Mouse (Mus musculus): ENCODE results near the gene Glmp.
"Not testable (repeated sequence)": the region's sequence is repeated elsewhere in the genome, so short reads cannot be mapped to it uniquely, and the experiment has no call there.

Glmp gene

DNA sequence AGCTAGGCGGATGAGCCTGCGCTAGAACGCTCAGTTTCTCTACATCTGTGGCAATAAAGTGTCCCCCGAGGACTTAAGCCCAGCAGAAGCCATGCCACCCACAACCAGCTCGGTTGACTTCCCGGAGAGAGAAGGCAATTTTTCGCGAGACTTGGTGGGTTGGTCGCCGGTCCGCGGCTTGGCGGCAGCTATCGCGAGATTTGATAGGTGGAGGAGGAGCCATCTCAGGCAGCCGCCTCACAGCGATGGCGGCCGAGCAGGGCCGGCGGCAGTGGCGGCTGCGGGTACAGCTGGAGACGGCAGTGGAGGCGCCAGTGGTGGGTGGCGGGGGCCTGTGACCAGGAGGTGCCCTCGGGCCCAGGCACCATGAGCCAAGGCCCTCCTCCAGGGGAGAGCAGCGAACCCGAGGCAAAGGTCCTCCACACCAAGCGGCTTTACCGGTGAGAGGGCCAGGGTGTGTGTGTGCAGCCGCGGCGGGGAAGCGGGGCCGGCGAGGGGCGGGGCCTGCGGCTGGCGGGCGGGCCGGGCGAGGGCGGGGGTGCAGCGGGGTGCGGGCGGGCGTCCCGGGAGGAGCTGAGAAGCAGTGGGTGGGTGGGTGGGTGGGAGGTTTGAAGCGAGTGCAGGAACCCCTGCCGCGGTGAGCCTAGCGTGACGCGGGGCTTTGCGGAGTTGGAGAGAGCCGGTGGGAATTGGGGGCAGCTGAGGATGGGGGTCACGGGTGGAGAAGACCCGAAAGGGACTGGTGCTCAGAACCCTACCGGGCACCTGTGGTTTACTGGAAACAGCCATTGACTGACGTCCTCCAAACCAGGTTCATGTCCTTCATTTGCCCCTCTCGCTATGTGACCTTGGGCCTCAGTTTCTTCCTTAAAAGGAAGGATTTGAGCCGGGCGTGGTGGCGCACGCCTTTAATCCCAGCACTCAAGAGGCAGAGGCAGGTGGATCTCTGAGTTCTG is 11.5 kb downstream of the Glmp start, which contains the start of the genes Tmem79 and Smg5:
Gene Tmem79, minus strand, starts transcription at position 91 of the 956 bp plus-strand sequence.
Gene Smg5, plus strand, starts transcription at position 203 of the 956 bp plus-strand sequence.
- DNase-seq (ENCODE audit: low read depth), result peak; percentile 89

DNA sequence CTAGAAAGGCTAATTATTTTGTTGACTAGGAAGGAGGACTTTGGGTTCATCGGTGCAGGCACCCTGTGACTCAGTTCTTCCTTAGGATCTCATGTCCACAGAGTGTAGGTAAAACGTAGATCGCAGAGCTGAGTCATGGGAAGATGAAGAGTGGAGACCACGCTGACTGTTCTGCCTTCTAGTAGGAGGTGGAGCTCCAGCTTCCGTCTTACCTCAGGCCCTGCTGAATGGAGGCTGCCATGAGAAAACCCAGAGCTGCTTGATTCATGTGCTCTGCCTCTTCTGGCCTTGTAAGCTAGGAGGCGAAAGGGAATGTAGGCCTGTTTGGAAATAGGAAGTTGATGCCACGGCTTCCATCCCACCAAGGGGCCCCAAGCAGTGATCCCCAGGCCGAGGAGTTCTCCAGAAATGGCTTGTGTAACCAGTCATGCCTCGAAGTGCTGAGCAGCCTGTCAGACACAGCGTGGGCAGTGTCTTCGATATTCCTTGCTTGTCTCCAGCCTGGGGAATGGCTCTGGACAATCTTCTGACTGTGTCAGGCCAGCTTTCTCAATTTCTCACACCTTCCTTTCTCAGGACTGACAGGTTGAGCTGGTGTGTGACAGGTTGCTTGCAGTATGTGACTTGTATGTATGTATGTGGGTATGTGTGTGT is 12.7 kb downstream of the Glmp start:
- no peak for DNase-seq (ENCODE audit: low read depth)

DNA sequence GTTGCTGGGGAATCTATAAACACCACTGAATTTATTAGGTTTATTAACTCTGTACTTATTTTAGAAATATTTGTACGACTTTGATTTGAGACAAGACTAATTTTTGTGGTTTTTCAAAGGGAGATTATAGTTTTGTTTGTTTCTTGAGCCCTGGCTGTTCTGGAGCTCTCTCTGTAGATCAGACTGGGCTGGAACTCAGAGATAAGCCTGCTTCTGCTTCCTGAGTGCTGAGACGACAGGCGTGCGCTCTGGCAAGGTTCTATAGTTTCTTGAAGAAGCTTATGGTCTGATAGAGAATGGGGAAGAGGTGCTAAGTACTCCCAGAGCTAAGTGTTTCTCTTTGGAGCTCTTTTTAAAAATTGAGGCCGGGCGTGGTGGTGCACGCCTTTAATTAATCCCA is 13.5 kb downstream of the Glmp start:
- DNase-seq (ENCODE audit: low read depth), result peak; percentile 54

DNA sequence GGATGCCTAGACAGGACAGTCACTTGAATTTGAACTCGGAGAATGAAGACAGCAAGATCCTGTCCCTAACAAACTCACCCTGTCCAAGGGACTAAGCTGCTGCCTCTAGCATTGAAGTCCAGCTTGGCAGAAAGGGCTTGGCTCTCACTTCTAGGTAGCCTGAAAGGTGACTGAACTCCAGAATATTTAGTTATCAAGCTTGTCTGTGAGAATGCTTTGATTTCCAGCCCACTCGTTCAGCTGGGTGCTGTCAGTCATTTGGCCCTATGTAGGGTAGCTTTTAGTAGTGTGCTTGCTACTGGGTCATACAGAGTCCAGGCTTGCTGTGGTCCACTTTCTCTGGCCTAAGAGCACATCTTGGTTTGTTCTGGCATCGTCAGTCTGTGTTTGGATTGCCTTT is 14.2 kb downstream of the Glmp start:
- no peak for DNase-seq (ENCODE audit: low read depth)

DNA sequence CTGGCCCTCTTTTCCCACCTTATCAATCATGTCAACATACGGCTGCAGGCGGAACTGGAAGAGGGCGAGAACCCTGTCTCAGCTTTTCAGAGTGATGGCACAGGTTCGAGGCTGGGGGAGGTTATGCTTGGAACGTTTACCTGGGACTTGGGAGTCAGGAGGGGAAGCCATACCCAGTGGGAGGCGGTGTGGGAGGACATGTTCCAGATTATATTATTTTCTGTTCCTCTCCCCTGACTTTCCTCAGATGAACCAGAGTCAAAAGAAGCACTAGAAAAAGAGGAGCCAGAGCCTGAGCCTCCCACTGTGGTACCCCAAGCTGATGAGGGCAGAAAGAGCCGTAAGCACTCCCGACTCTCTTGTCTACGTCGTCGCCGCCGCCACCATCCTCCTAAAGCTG is 25.9 kb downstream of the Glmp start:
- no peak for DNase-seq (ENCODE audit: low read depth)

DNA sequence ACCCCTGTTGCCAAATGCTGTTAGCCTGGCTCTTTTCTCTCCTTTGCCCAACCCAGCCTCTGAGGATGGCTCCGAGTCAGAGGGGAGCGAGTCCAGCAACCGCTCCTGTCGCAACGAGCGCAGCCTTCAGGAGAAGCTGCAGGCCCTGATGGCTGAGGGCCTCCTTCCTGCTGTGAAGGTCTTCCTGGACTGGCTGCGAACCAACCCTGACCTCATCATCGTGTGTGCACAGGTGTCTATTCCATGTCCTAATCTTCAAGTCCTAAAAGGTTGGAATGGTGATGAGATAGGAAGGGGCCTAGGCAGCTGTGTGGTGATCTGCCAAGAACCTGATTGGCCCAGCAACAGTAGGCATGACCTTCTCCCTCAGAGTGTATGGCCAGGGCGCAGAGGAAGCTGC is 28.1 kb downstream of the Glmp start:
- DNase-seq (ENCODE audit: low read depth), result no peak

DNA sequence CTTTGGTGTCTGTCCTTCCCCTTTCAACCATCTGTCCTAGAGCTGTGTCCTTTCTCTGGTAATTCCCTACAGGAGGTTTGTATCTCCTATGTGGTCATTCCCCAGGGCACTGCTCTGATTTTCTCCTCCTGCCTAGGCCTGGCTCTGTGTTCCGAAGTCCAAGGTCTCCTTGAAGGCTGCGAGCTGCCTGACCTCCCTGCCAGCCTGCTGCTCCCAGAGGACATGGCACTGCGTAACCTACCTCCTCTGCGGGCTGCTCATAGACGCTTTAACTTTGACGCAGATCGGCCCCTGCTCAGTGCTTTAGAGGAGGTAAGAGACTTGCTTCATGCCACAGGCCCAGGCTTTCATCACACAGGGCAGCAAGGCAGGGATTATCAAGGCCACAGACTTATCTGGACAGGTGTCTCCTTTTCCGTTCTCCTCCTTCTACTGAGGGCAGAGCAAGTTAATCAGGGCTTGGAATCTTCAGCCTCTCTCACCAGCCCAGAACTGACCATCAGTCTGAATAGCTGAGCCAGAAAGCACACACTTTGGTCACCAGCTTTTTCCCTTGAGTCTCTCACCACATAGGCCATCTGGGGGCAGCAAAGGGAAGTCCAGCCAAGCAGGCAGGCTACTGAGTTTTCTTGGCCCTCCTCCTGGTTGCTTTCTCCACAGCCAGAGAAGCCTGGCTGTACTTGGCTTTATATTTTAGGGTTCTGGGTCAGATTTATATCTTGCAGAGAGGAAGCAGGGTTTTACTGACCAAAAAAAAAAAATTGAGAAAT is 29.8 kb downstream of the Glmp start:
- no peak for DNase-seq (ENCODE audit: low read depth)

DNA sequence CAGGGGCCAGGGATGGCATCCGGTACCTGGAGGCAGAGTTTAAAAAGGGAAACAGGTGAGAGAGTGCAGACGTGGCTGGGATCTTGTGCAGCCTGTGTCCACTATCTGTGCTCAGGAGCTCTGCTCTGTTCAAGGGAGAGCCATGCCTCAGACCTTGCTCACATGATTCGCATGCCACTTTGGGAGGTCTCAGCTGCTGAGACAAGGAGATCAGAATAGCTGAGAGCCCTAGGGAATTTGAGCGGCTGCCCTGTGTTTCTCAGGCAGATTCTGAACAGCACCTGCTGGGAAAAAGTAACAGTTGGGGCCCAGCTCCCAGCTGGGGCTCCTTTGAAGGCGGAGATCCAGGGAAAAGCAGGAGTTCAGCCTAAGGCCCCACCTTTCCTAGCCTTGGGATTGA is 34.8 kb downstream of the Glmp start:
- no peak for DNase-seq (ENCODE audit: low read depth)

DNA sequence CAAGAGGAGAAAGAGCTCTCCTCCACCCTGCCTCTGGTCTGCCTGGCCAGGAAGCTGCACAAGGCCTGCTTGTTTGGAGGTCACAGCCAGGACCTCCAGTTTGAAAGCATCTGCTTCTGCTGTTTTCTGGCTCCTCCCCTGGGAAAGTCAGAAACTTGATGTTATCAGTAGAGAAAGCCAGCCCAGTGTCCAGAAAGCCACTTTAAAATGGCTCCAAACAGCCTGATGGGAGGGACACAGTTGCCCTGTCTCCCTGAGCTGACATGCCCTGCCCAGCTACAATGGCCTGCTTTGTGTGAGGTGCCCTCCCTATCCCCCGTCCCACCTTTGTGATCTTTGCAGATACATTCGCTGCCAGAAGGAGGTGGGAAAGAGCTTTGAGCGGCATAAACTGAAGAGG is 35.2 kb downstream of the Glmp start:
- DNase-seq (ENCODE audit: low read depth), result no peak

DNA sequence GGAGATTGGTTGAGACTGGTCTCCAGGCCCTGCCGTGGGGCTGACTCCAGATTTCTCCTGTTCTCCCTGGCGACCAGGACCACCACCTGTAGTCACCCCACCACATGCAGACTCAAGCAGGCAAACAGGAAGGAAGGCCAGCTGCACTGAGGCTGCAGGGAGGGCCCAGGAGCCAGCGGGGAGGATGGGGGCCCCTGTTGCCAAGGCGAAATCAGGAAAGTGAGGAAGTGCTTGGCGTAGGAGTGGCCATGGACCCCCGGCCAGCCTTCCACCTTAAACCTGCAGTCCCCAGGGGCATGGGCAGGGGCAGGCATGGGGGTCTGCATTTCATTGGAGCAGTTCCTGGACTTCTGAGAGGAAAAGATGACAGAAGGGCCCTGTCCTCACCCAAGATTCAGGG is 36.3 kb downstream of the Glmp start:
- DNase-seq (ENCODE audit: low read depth), result no peak

DNA sequence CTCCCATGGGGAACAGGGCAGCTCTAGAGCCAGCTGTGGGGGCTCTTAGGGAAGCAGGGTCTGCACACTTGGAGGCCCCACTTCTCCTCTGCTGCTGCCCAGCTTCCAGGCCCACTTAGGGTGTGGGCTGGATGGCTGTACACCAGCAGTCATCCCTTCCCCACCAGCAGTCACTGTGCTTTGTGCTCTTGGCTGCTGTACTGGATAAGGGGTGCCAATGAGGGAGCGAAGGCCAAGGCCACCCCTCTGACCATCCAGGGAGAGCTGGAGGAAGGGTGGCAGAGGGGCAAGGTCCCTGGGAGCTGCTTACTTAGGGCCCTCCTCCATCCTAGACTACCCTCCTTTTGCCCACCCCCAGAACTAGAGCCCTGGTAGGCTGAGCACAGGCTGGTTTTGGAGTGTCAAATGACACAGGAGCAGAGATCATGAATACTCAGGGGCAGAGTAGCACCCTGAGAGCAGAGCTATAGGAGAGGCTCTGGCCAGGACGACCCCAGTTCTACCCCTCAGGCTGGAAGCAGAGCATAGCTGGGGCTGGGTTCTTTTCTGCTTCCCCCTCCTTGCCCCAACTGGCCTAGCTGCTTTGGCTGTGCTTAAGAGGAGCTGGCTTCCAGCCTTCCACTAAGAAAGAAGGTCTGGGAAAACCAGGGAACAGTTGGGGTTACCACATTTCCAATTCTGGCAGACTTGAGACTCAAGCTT is 36.9 kb downstream of the Glmp start:
- no peak for DNase-seq (ENCODE audit: low read depth)

DNA sequence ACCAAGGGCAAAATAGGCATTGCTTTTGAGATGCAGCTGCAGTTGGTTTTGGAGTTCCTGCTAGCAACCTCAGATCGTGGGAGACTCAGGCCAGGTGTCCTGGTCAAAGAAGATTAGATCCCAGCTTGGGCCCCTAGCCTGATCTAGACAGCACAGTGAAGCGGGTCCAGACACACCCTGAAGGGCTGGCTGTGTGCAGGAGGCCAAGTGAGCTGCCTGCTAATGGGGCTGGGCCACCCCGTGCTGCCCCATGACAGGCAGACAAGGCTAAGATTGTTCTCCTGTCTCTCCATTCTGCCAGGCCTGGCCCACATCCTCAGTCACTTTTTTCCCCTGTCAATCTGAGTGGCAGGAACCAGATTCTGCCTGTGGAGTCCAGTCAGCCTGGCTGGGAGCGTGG is 38.9 kb downstream of the Glmp start:
- DNase-seq (ENCODE audit: low read depth), result peak; percentile 78

DNA sequence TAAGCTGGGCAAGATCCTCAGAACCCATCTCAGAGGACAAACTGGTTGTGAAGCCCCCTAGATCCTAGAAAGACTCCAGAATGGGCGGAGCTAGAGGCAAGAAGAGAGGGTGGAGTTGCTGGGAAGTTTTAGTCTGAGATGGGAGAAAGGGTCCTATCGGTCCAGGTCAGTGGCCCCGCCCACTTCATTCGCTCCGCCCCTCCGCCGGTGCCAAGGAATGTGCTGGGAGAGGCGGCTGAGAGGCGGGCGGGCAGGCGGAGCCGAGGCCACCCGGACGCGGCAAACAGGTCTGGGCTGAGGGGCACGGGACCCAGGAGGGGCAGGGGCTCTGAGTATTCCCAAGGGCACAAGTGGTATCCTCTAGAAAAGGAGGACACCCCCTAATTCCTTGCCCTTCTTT is 39.5 kb downstream of the Glmp start, which contains the start of gene Paqr6:
Gene Paqr6, plus strand, starts transcription at position 248 of the 400 bp plus-strand sequence.
- peak; percentile 62 for DNase-seq (ENCODE audit: low read depth)

DNA sequence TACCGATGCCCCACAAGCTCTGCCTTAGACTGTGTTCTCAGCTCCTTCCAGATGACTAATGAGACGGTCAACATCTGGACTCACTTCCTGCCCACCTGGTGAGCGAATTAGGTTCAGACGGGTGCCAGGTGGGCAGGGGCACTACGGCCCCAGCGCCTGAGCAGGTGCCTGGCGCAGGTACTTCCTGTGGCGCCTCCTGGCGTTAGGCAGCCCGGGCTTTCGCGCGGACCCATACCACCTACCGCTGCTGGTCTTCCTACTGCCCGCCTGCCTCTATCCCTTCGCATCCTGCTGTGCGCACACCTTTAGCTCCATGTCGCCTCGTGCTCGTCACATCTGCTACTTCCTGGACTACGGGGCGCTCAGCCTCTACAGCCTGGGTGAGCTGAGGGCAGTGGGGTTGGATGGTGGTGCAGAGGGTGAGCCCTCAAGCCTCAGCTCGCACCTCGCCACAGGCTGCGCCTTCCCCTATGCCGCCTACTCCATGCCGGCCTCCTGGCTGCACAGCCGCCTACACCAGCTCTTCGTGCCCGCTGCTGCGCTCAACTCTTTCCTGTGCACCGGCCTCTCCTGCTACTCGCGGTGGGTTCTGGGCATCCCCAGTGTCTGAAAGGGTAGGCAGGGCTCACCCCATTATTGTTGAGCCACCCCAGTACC is 41.0 kb downstream of the Glmp start:
- no peak for DNase-seq (ENCODE audit: low read depth)

DNA sequence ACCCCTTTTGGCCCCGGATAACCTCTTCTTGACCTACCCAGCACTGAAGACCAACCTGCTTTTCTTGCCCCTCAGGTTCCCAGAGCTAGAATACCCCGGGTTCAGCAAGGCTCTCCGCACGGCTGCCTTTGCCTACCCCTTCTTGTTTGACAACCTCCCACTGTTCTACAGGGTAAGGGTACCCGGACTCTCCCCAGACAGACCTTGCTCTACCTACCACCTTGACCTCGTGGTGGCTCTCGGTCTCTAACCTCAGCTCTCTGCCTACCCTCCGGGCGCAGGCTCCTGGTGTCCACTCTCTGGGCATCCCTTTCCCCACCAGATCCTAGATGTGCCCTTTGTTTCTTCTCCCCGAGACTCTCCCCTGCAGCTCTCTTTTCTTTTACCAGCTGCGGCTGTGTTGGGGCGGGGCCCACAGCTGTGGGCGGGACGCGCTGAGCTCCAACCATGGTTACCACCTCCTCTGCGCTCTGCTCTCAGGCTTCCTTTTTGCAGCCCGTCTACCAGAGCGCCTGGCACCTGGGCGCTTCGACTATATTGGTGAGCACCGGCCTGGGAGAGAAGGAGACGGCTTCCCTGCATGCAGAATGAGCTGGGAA is 42.1 kb downstream of the Glmp start:
- DNase-seq (ENCODE audit: low read depth), result not testable (repeated sequence)

DNA sequence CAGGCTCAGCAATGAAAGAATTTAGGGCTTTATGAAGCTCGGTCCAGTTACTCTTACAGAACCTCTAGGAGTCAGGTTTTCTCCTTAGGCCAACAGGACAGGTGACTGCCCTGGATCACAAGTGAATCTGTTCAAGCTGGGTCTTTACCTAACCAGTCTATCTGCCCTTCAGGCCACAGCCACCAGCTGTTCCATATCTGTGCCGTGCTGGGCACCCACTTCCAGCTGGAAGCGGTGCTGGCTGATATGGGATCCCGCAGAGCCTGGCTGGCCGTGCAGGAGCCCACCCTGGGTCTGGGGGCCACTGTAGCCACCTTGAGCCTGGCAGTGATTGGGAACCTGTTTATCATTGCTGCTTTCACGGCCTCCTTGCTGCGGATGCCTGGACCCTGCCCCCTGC is 42.7 kb downstream of the Glmp start:
- not testable (repeated sequence) for DNase-seq (ENCODE audit: low read depth)

DNA sequence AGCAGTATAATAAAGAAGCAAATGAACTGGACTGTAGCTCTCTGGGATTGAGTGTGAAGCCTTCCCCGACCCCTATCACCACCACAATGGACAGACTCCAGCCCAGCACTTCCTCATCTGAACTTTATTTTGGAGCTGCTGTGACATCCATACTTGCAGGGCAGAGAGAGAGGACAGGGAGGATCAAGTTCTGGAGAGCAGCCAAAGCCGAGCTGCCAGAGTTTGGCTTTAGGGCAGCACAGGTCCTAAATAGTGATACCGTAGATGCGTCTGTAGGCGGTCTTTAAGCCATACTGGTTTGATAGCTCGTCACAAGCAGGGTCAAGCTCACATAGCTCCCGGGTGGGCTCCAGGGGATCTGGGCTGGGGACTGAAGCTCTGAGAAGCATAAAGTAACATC is 43.7 kb downstream of the Glmp start:
- not testable (repeated sequence) for DNase-seq (ENCODE audit: low read depth)

DNA sequence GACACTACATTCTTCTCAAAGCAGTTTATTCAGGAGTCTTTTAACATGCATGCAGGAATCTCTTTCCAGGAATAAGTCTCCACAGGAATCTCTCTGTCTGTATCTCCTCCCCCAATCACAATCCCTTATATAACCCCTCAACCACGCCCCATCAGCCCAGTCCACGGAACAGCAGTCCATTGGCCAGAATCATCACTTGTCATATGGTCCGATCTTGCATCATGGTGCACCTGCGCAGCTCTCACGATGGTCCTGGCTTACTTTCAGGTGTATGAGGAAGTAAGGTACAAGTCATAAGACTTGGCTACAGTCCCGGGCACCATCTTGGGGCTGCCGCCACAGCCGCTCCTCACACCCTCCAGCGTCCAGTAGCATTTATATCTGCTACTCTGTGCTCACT is 47.8 kb downstream of the Glmp start, which contains the start of gene Bglap3:
Gene Bglap3, minus strand, starts transcription at position 101 of the 400 bp plus-strand sequence.
- DNase-seq (ENCODE audit: low read depth), result not testable (repeated sequence)

DNA sequence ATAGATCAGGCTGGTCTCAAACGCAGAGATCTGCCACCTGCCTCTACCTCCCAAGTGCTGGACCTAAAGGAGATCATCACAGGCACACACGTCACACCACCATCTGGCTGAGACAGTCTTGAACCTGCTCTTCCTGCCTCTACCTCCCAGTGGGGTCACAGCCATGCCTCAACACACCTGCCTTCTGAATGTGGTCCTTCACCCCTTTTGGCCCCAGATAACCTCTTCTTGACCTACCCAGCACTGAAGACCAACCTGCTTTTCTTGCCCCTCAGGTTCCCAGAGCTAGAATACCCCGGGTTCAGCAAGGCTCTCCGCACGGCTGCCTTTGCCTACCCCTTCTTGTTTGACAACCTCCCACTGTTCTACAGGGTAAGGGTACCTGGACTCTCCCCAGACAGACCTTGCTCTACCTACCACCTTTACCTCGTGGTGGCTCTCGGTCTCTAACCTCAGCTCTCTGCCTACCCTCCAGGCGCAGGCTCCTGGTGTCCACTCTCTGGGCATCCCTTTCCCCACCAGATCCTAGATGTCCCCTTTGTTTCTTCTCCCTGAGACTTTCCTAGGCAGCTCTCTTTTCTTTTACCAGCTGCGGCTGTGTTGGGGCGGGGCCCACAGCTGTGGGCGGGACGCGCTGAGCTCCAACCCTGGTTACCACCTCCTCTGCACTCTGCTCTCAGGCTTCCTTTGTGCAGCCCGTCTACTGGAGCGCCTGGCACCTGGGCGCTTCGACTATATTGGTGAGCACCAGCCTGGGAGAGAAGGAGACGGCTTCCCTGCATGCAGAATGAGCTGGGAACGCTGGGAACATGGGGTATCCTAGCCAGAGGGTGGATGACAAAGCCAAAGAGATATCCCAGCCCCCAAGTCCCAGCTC is 51.2 kb downstream of the Glmp start:
- peak; percentile 34 for DNase-seq (ENCODE audit: low read depth)

DNA sequence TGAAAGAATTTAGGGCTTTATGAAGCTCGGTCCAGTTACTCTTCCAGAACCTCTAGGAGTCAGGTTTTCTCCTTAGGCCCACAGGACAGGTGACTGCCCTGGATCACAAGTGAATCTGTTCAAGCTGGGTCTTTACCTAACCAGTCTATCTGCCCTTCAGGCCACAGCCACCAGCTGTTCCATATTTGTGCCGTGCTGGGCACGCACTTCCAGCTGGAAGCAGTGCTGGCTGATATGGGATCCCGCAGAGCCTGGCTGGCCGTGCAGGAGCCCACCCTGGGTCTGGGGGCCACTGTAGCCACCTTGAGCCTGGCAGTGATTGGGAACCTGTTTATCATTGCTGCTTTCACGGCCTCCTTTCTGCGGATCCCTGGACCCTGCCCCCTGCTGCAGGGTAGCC is 51.8 kb downstream of the Glmp start:
- not testable (repeated sequence) for DNase-seq (ENCODE audit: low read depth)
